Mouse (Mus musculus) embryonic facial prominence, embryonic 15.5 days (tissue): ENCODE data around the gene Slc4a11. TPM values are rescaled to one million over a fixed set of nuclear protein-coding genes. Genes with fewer than 3 reads are reported as not detected.
A peak's percentile ranks its signal among the peaks of the same experiment; 100 is the strongest.

ENCODE experiments used
- ATAC-seq: fragments of 200-750 bp; cut with Nextera tagmentation; 2 replicates; pipeline ENCODE4 v1.8.0; 2017; ENCODE audit warnings: low read depth, moderate TSS enrichment; ENCODE audit not compliant: insufficient number of reproducible peaks, low FRiP score, low TSS enrichment
- H3K27ac ChIP-seq: fragments of 300-500 bp; sonication (generic); replicated peaks from 2 replicates; pipeline ENCODE4 v1.5.1; 2015; ENCODE audit warnings: mild to moderate bottlenecking, inconsistent platforms
- H3K27me3 ChIP-seq: fragments of 300-500 bp; sonication (generic); 2 replicates; pipeline ENCODE4 v1.6.1; 2015; ENCODE audit warnings: inconsistent platforms
- H3K36me3 ChIP-seq: fragments of 300-500 bp; sonication (generic); 2 replicates; pipeline ENCODE4 v1.6.1; 2015; ENCODE audit warnings: mild to moderate bottlenecking, inconsistent platforms
- H3K4me1 ChIP-seq: fragments of 300-500 bp; sonication (generic); 2 replicates; pipeline ENCODE4 v1.6.1; 2015; ENCODE audit warnings: inconsistent platforms
- H3K4me2 ChIP-seq: fragments of 300-500 bp; sonication (generic); replicated peaks from 2 replicates; pipeline ENCODE4 v1.6.1; 2015; ENCODE audit warnings: mild to moderate bottlenecking, inconsistent platforms
- H3K4me3 ChIP-seq: fragments of 300-500 bp; sonication (generic); replicated peaks from 2 replicates; pipeline ENCODE4 v1.5.1; 2015; ENCODE audit warnings: mild to moderate bottlenecking, inconsistent platforms
- H3K9ac ChIP-seq: fragments of 300-500 bp; sonication (generic); 2 replicates; pipeline ENCODE4 v1.6.1; 2015; ENCODE audit warnings: inconsistent platforms
- H3K9me3 ChIP-seq: fragments of 300-500 bp; sonication (generic); replicated peaks from 2 replicates; pipeline ENCODE4 v1.6.1; 2016; ENCODE audit warnings: inconsistent platforms
- WGBS: fragments of 180-500 bp; shearing (Covaris S2); methylation state at CpG from one replicate; pipeline ENCODE4 v1.1.7; 2015; 5-methylcytosine and 5-hydroxymethylcytosine counted together
- polyA plus RNA-seq: library from polyadenylated mRNA; unstranded; fragments of >200 nt; fragmentation: Nextera tagmentation; extraction: Ambion mirVana; gene quantifications from 2 replicates; pipeline ENCODE4 v1.2.1, GENCODE M21; 2015

Slc4a11 gene
- polyA plus RNA-seq, 1 experiment from 2014 or later: 5.4 TPM

DNA sequence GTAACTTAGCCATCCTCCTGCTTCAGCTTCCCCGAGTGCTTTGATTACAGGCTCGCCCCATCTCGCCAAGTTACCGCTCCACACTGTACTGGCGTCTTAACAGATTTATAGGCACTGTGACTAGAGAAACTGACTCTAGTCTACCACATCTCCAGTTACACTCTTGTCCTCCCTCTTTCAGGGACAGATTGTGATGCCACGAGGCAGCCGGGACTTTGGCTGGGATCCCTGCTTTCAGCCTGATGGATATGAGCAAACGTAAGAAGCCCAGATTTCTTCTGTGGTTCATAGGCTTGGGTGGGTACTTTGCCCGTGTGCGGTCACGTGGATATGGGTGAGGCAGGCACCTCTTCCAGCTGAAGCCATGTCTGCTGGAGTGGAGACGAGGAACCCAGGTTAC lies 18.2 kb downstream of the Slc4a11 start:
- no peak for ATAC-seq
- H3K4me3 ChIP-seq: no peak overlapping the region
- WGBS: 93% methylated on average over 12 of the region's 12 CpGs
- no peaks in the 10 kb centered on the region for H3K27me3 ChIP-seq
- H3K4me1 ChIP-seq: no peaks in the 10 kb centered on the region
- H3K9ac ChIP-seq: no peak overlapping the region
- peaks cover 88% of the 10 kb centered on the region for H3K36me3 ChIP-seq
- no peak overlapping the region for H3K27ac ChIP-seq
- H3K4me2 ChIP-seq: no peak overlapping the region
- no peaks in the 10 kb centered on the region for H3K9me3 ChIP-seq

DNA sequence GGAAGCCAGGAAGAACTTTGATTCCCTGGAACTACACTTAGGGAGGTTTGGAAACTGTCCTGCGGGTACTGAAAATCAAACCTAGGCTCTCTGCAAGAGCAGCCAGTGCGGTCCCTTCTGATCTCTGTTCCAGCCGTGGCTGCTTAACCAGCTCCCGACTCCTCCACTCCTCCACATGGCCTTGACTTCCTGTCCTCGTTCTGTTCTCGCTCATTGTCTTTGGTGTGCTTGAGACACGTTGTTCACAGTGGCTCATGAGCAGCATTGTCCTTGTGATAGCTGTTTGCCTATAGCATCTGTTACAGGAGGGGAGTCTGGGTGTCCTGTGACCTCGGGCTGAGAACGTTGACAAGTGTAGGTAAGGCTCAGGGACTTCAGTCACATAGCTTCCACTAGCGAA lies 20.1 kb downstream of the Slc4a11 start:
- no peaks in the 10 kb centered on the region for H3K9me3 ChIP-seq
- H3K27me3 ChIP-seq: no peaks in the 10 kb centered on the region
- no peak overlapping the region for H3K4me2 ChIP-seq
- WGBS: 81% methylated on average over 10 of the region's 10 CpGs
- ATAC-seq: no peak
- H3K9ac ChIP-seq: no peak overlapping the region
- H3K4me1 ChIP-seq: no peaks in the 10 kb centered on the region
- no peak overlapping the region for H3K27ac ChIP-seq
- H3K36me3 ChIP-seq: peaks cover 95% of the 10 kb centered on the region
- no peak overlapping the region for H3K4me3 ChIP-seq

DNA sequence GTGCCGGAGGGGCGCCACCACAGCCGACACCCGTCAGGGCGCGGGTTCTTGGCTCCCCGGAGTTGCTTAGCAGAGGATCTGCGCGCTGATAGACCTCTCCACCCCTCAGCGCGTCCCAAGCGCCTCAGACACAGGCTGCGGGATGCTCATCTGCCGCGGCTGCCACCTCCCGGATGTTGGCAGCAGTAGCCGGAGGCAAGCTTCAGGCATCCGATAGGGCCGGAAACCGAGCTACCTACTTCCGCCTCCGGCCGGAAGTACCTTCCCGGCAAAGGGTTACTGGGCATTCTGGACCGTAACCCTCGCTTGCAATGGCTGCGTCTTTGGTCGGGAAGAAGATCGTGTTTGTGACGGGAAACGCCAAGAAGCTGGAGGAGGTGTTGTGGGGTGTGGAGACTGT lies 29.8 kb downstream of the Slc4a11 start, which contains the start of gene Itpa:
Gene Itpa, plus strand, starts transcription at position 52 of the 400 bp plus-strand sequence.
- peak within 1 kb of the TSS; percentile 64 for H3K9ac ChIP-seq
- 1% methylated on average over 31 of the region's 31 CpGs for WGBS
- H3K9me3 ChIP-seq: no peaks in the 10 kb centered on the region
- peak within 1 kb of the TSS; percentile 71 for H3K4me2 ChIP-seq
- peak; percentile 45; the same call in 1 of the 2 replicates for ATAC-seq
- H3K27me3 ChIP-seq: no peaks in the 10 kb centered on the region
- H3K4me1 ChIP-seq: peaks cover 27% of the 10 kb centered on the region
- H3K36me3 ChIP-seq: peaks cover 17% of the 10 kb centered on the region
- H3K27ac ChIP-seq: peak within 1 kb of the TSS; percentile 88
- peak within 1 kb of the TSS; percentile 66 for H3K4me3 ChIP-seq

DNA sequence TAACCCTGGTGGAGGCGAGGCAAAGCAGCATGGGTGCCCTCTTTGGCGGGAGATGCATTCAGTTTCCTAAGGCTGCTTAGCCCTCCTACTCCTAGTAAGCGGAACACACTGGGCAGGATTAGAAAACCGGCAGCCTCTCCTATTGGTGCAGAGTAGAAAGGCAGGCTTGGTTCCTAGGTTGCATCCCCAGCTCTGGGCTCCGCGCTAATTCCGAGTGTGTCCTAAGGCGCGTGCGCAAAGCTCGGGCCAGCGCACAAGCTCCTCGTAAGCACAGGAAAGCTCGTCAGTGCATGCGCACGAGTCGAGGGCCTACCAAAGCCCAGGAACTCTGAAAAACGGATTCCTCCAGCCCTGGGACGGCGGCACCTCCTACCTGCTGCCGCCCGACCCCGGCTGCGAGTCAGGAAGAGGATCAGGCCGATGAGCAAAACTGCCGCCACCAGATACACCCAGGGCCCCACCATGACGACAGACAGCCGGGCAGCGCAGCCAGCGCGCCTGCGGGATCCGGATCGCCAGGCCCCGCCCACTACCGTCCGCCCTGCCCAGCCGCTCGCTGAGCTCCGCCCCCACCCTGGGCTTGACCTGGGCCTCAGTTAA lies 33.1 kb downstream of the Slc4a11 start, which contains the start of gene Ddrgk1:
Gene Ddrgk1, minus strand, starts transcription at position 558 of the 600 bp plus-strand sequence.
- peaks cover 31% of the 10 kb centered on the region for H3K36me3 ChIP-seq
- peak within 1 kb of the TSS; percentile 92 for H3K9ac ChIP-seq
- no peaks in the 10 kb centered on the region for H3K27me3 ChIP-seq
- peak within 1 kb of the TSS; percentile 70 for H3K4me2 ChIP-seq
- H3K9me3 ChIP-seq: no peaks in the 10 kb centered on the region
- WGBS: under 1% methylated on average over 40 of the region's 40 CpGs
- H3K4me1 ChIP-seq: peaks cover 28% of the 10 kb centered on the region
- H3K27ac ChIP-seq: peak within 1 kb of the TSS; percentile 100
- peak; percentile 98 for ATAC-seq
- peak within 1 kb of the TSS; percentile 71 for H3K4me3 ChIP-seq

DNA sequence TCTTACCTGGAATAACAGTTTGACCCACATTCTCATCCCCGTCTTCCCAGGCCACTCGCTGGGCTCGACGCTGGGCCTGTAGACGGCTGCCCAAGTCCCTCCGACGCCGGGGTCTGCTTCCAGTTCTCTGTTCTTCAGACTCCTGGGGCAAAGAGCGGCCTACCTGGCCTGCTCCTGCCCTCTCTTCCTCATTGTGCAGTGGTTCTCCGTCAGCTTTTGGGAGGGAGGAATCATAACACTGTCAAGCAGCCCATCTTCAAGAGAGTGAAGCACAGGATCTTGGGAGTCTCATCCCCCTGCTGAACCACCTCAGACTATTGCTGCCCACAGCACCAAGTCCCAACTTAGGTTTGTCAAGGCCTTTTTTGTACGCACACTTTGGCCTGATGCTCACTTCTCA lies 34.0 kb downstream of the Slc4a11 start:
- Histone ChIP-seq H3K4me2 (peak overlapping the region; percentile 70), H3K9me3 (no peaks in the 10 kb centered on the region), H3K27me3 (no peaks in the 10 kb centered on the region), H3K36me3 (peaks cover 39% of the 10 kb centered on the region), H3K4me3 (peak overlapping the region; percentile 71), H3K27ac (no peak overlapping the region), H3K4me1 (peaks cover 23% of the 10 kb centered on the region), H3K9ac (peak overlapping the region; percentile 92)
- no peak for ATAC-seq
- 88% methylated on average over 11 of the region's 11 CpGs for WGBS

GRCm38 (mm10) chr2:130658530-130658929 lies 38.8 kb downstream of the Slc4a11 start:
- WGBS: 96% methylated on average over 10 of the region's 10 CpGs

DNA sequence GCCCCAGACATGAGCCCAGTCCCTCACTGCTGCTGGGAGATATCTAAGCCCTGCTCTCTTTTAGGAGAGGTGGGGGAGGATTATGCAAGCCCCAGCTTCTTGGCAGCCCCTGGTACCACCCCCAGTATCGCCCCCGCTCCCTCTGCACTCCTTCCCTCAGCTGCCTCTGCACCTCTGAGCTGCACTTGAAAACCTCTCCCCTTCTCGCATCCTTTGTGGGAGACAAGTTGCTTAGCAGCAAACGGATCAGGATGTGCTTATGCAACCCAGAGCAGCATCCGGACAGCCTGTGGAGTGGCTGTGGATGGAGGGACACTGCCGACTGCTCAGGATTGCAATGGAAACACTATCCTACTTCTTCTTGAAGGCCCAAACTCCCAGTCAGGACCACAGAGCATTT lies 39.8 kb downstream of the Slc4a11 start:
- H3K9me3 ChIP-seq: no peaks in the 10 kb centered on the region
- H3K4me3 ChIP-seq: no peak overlapping the region
- no peak for ATAC-seq
- H3K36me3 ChIP-seq: peaks cover 91% of the 10 kb centered on the region
- WGBS: 62% methylated on average over 6 of the region's 6 CpGs
- no peaks in the 10 kb centered on the region for H3K27me3 ChIP-seq
- no peak overlapping the region for H3K9ac ChIP-seq
- 0 out of 2 replicates have a peak, but pooled peaks cover under 1% of the 10 kb centered on the region for H3K4me1 ChIP-seq
- H3K27ac ChIP-seq: no peak overlapping the region
- H3K4me2 ChIP-seq: no peak overlapping the region

More at GRCm38 (mm10) chr2:130658530-130658929, 38.8 kb downstream of the Slc4a11 start:
- Histone ChIP-seq H3K9ac (no peak overlapping the region), H3K36me3 (peaks cover 82% of the 10 kb centered on the region), H3K27me3 (no peaks in the 10 kb centered on the region), H3K27ac (no peak overlapping the region), H3K4me1 (peaks cover 11% of the 10 kb centered on the region), H3K4me2 (no peak overlapping the region), H3K4me3 (no peak overlapping the region), H3K9me3 (no peaks in the 10 kb centered on the region)
- ATAC-seq: no peak

DNA sequence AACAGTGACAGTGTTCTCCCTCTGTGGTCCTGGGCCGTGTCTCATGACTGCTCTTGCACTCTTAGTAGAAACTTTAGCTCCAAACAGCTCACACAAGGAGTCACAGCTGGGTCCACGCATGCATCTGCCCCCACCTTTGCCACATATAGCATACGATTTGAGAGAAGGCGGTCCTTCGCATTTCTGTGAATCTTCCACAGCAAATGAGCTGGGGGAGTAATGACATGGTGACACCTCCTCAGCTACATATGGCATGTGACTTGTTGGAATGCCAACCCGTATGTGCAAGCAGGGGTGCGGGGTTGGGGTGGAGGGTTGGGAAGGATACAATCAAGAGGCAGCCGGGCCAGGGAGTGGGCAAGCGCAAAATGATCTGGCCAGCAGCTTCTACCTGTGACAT lies 40.8 kb downstream of the Slc4a11 start:
- H3K27me3 ChIP-seq: no peaks in the 10 kb centered on the region
- H3K9me3 ChIP-seq: no peaks in the 10 kb centered on the region
- no peak overlapping the region for H3K9ac ChIP-seq
- no peaks in the 10 kb centered on the region for H3K4me1 ChIP-seq
- peaks cover 91% of the 10 kb centered on the region for H3K36me3 ChIP-seq
- H3K27ac ChIP-seq: no peak overlapping the region
- ATAC-seq: no peak
- WGBS: 88% methylated on average over 9 of the region's 9 CpGs
- H3K4me2 ChIP-seq: no peak overlapping the region
- no peak overlapping the region for H3K4me3 ChIP-seq

GRCm38 (mm10) chr2:130655660-130656339 lies 41.5 kb downstream of the Slc4a11 start:
- no peaks in the 10 kb centered on the region for H3K4me1 ChIP-seq
- no peaks in the 10 kb centered on the region for H3K27me3 ChIP-seq
- H3K36me3 ChIP-seq: peaks cover 89% of the 10 kb centered on the region
- ATAC-seq: no peak
- H3K9ac ChIP-seq: no peak overlapping the region
- 96% methylated on average over 6 of the region's 6 CpGs for whole genome bisulfite sequencing
- H3K9me3 ChIP-seq: no peaks in the 10 kb centered on the region
- no peak overlapping the region for H3K27ac ChIP-seq
- H3K4me2 ChIP-seq: no peak overlapping the region
- no peak overlapping the region for H3K4me3 ChIP-seq

- Histone ChIP-seq H3K27me3 (no peaks in the 10 kb centered on the region), H3K36me3 (peaks cover 75% of the 10 kb centered on the region), H3K4me1 (no peaks in the 10 kb centered on the region), H3K27ac (no peak overlapping the region), H3K4me2 (no peak overlapping the region), H3K9ac (no peak overlapping the region), H3K9me3 (no peaks in the 10 kb centered on the region), H3K4me3 (no peak overlapping the region)
- no peak for ATAC-seq
- 95% methylated on average over 1 of the region's 1 CpGs for WGBS
Measured at GRCm38 (mm10) chr2:130653760-130654159, 43.6 kb downstream of the Slc4a11 start.

- ATAC-seq: no peak
- no peak overlapping the region for H3K4me2 ChIP-seq
- H3K36me3 ChIP-seq: peaks cover 70% of the 10 kb centered on the region
- H3K27me3 ChIP-seq: no peaks in the 10 kb centered on the region
- H3K27ac ChIP-seq: no peak overlapping the region
- H3K9ac ChIP-seq: no peak overlapping the region
- 78% methylated on average over 2 of the region's 2 CpGs for WGBS
- H3K9me3 ChIP-seq: no peaks in the 10 kb centered on the region
- H3K4me3 ChIP-seq: no peak overlapping the region
- H3K4me1 ChIP-seq: no peaks in the 10 kb centered on the region
Measured at GRCm38 (mm10) chr2:130653303-130653702, 44.0 kb downstream of the Slc4a11 start.
